Mouse (Mus musculus): ENCODE results near the gene Kcnip4. TPM values are rescaled to one million over a fixed set of nuclear protein-coding genes. Genes with fewer than 3 reads are reported as not detected.

The Kcnip4 gene
- total RNA-seq, 1 experiment, result 0.09 TPM

DNA sequence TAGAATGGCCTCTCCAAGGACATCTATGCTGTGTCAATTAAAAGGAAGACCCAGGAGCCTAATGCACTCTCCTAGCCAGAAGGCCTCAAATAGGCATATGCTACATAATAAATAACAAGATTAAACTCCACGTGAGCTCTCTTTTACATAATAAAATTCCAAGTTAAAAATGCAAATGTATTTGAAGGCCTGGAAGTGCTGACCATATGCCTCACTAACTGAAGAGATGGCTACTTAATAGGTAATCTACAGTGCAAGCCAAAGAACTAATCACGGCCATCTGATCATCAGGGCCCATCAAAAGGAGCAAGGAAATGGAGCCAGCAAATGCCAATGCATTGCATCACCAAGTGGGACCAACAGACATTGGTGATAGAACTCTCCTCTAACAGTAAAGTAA lies 277.6 kb downstream of the Kcnip4 start:
- Histone ChIP-seq H3K4me3 (ENCODE audit: insufficient read depth in 1 of 2, low read depth in 1 of 2, low read length in 2 of 2, poor library complexity in 1 of 2, severe bottlenecking in 1 of 2) (no peak overlapping the region), H3K27ac (ENCODE audit: insufficient read depth, low read depth, low read length, poor library complexity, severe bottlenecking) (no peak overlapping the region), H3K36me3 (ENCODE audit: control insufficient read depth, insufficient read depth, low read length, poor library complexity, severe bottlenecking) (no peaks in the 10 kb centered on the region), H3K4me1 (ENCODE audit: control insufficient read depth in 2 of 2, insufficient read depth in 2 of 2, low read length in 2 of 2, poor library complexity in 1 of 2) (no peaks in the 10 kb centered on the region), H3K9ac (ENCODE audit: insufficient read depth, low read depth, low read length, poor library complexity, severe bottlenecking) (no peak overlapping the region), H3K9me3 (ENCODE audit: control insufficient read depth, insufficient read depth, low read depth, low read length) (no peaks in the 10 kb centered on the region)
- DNase-seq (ENCODE audit: low read depth, low spot score), result no peak
- TF ChIP-seq ZC3H11A (IDR thresholded peaks at IDR 0.05; ENCODE audit: borderline replicate concordance, low read depth, low read length) (no peak), HCFC1 (IDR thresholded peaks at IDR 0.05; ENCODE audit: borderline replicate concordance, insufficient read depth, low read length) (no peak), ZNF384 (IDR thresholded peaks at IDR 0.05; ENCODE audit: low read depth, low read length) (no peak), CHD2 (IDR thresholded peaks at IDR 0.05; ENCODE audit: low read depth, low read length) (no peak), MAFK (IDR thresholded peaks at IDR 0.05; ENCODE audit: insufficient read depth, low read depth, low read length) (no peak)
- in situ Hi-C loops (cut with MboI; ENCODE audit: low sequenced_read_pairs in 2 of 2, unreplicated experiment in 2 of 2), result no loop called here

DNA sequence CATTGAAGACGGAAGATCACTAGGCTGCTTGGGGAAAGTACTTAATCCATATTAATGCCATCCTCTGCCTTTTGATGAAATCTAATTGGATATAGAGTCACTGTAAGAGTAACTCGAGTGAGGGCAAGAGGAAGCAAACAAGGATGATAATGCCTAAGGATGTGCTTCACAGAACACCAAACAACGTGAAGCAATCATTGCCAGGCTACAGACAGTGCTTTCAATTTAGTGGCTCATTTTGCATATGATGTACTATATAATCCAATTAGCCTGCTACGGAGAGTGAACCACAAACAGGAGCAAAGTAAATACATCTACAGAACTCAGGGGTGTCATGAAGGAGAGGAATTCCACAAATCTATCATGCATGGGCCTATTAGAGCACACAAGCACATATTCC lies 280.3 kb downstream of the Kcnip4 start:
- H3K27ac ChIP-seq (ENCODE audit: insufficient read depth, low read depth, low read length, poor library complexity, severe bottlenecking), result no peak overlapping the region
- H3K4me3 ChIP-seq (ENCODE audit: insufficient read depth in 1 of 2, low read depth in 1 of 2, low read length in 2 of 2, poor library complexity in 1 of 2, severe bottlenecking in 1 of 2), result no peak overlapping the region
- no peak for DNase-seq (ENCODE audit: low read depth, low spot score)
- in situ Hi-C loops (cut with MboI; ENCODE audit: low sequenced_read_pairs in 2 of 2, unreplicated experiment in 2 of 2), result no loop called here
- no peak overlapping the region for H3K9ac ChIP-seq (ENCODE audit: insufficient read depth, low read depth, low read length, poor library complexity, severe bottlenecking)
- H3K36me3 ChIP-seq (ENCODE audit: control insufficient read depth, insufficient read depth, low read length, poor library complexity, severe bottlenecking), result no peaks in the 10 kb centered on the region
- TF ChIP-seq ZNF384 (IDR thresholded peaks at IDR 0.05; ENCODE audit: low read depth, low read length), result no peak
- no peak for TF ChIP-seq HCFC1 (IDR thresholded peaks at IDR 0.05; ENCODE audit: borderline replicate concordance, insufficient read depth, low read length)
- no peak for TF ChIP-seq CHD2 (IDR thresholded peaks at IDR 0.05; ENCODE audit: low read depth, low read length)
- TF ChIP-seq MAFK (IDR thresholded peaks at IDR 0.05; ENCODE audit: insufficient read depth, low read depth, low read length), result no peak
- no peak for TF ChIP-seq ZC3H11A (IDR thresholded peaks at IDR 0.05; ENCODE audit: borderline replicate concordance, low read depth, low read length)
- no peaks in the 10 kb centered on the region for H3K9me3 ChIP-seq (ENCODE audit: control insufficient read depth, insufficient read depth, low read depth, low read length)
- no peaks in the 10 kb centered on the region for H3K4me1 ChIP-seq (ENCODE audit: control insufficient read depth in 2 of 2, insufficient read depth in 2 of 2, low read length in 2 of 2, poor library complexity in 1 of 2)

DNA sequence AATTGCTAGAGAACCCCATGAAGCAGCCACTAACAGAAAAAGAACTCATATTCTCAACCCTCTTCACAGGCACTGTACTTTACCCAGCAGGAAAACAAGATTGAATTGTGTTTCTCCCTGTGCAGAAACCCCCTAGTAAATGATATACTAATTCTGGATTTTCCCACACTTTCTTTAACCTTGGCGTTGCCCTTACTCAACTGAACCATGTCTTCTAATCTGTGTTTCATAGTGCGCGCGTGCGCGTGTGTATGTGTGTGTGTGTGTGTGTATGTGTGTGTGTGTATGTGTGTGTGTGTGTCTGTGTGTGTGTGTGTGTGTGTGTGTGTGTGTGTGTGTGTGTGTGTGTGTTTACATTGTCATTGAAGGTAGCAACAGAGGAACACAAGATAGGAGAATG lies 283.0 kb downstream of the Kcnip4 start:
- Histone ChIP-seq H3K4me3 (ENCODE audit: insufficient read depth in 1 of 2, low read depth in 1 of 2, low read length in 2 of 2, poor library complexity in 1 of 2, severe bottlenecking in 1 of 2) (no peak overlapping the region), H3K36me3 (ENCODE audit: control insufficient read depth, insufficient read depth, low read length, poor library complexity, severe bottlenecking) (no peaks in the 10 kb centered on the region), H3K27ac (ENCODE audit: insufficient read depth, low read depth, low read length, poor library complexity, severe bottlenecking) (no peak overlapping the region), H3K4me1 (ENCODE audit: control insufficient read depth in 2 of 2, insufficient read depth in 2 of 2, low read length in 2 of 2, poor library complexity in 1 of 2) (no peaks in the 10 kb centered on the region), H3K9me3 (ENCODE audit: control insufficient read depth, insufficient read depth, low read depth, low read length) (no peaks in the 10 kb centered on the region), H3K9ac (ENCODE audit: insufficient read depth, low read depth, low read length, poor library complexity, severe bottlenecking) (no peak overlapping the region)
- in situ Hi-C loops (cut with MboI; ENCODE audit: low sequenced_read_pairs in 2 of 2, unreplicated experiment in 2 of 2), result no loop called here
- DNase-seq (ENCODE audit: low read depth, low spot score), result no peak
- TF ChIP-seq HCFC1 (IDR thresholded peaks at IDR 0.05; ENCODE audit: borderline replicate concordance, insufficient read depth, low read length) (no peak), MAFK (IDR thresholded peaks at IDR 0.05; ENCODE audit: insufficient read depth, low read depth, low read length) (no peak), ZNF384 (IDR thresholded peaks at IDR 0.05; ENCODE audit: low read depth, low read length) (no peak)

DNA sequence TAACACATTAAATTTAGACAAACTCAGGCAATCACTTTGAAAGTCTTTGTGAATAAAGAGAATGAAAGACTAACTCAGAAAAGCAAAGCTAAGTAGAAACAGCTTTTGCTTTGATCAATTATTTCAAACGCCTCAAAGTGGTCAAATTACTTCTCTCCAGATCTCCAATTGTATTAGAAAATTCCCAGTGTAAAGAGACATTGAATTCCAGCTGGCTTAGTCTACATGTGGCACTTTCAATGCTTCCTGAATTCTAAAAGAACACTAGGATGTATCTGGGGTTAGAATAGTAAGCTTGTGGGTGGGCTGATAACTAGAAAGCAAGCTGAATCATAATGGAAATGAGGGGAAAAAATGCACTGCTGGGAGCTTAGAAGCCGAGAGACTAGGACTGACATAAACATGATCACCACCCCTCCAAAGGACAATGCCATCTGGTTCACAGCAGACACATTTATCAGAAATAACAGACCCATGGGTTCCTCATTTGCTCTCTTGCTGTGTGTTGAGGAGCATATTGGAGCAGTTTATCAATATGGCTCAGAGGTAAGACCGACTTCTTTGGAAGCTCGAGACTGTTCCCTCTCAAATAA lies 323.4 kb downstream of the Kcnip4 start:
- in situ Hi-C loops (cut with MboI; ENCODE audit: low sequenced_read_pairs in 2 of 2, unreplicated experiment in 2 of 2), result no loop called here
- Histone ChIP-seq H3K9me3 (ENCODE audit: control insufficient read depth, insufficient read depth, low read depth, low read length) (no peaks in the 10 kb centered on the region), H3K9ac (ENCODE audit: insufficient read depth, low read depth, low read length, poor library complexity, severe bottlenecking) (no peak overlapping the region), H3K36me3 (ENCODE audit: control insufficient read depth, insufficient read depth, low read length, poor library complexity, severe bottlenecking) (no peaks in the 10 kb centered on the region), H3K27ac (ENCODE audit: insufficient read depth, low read depth, low read length, poor library complexity, severe bottlenecking) (no peak overlapping the region), H3K4me3 (ENCODE audit: insufficient read depth in 1 of 2, low read depth in 1 of 2, low read length in 2 of 2, poor library complexity in 1 of 2, severe bottlenecking in 1 of 2) (no peak overlapping the region), H3K4me1 (ENCODE audit: control insufficient read depth in 2 of 2, insufficient read depth in 2 of 2, low read length in 2 of 2, poor library complexity in 1 of 2) (no peaks in the 10 kb centered on the region)
- TF ChIP-seq MAFK (IDR thresholded peaks at IDR 0.05; ENCODE audit: insufficient read depth, low read depth, low read length) (no peak), ZNF384 (IDR thresholded peaks at IDR 0.05; ENCODE audit: low read depth, low read length) (no peak), ZC3H11A (IDR thresholded peaks at IDR 0.05; ENCODE audit: borderline replicate concordance, low read depth, low read length) (no peak), HCFC1 (IDR thresholded peaks at IDR 0.05; ENCODE audit: borderline replicate concordance, insufficient read depth, low read length) (no peak), CHD2 (IDR thresholded peaks at IDR 0.05; ENCODE audit: low read depth, low read length) (no peak)
- DNase-seq (ENCODE audit: low read depth, low spot score), result no peak

DNA sequence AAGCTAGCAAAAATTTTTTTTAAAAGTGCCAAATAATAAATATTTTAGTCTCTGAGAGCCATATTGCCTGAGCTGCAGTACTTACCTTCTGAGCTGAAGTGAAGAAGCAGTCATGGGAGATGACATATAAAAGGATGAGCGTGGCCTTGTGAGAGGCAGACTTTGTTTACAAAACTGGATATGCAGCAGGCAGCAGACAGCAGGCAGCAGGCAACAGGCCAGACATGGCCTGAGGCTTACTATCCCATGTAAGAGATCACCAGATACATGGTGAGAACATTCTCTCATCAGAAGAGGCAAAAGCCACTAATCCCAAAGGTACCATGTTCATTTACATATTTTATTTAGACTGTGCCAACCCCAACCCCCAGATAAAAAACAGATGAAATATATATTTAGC lies 336.5 kb downstream of the Kcnip4 start:
- Histone ChIP-seq H3K4me3 (ENCODE audit: insufficient read depth in 1 of 2, low read depth in 1 of 2, low read length in 2 of 2, poor library complexity in 1 of 2, severe bottlenecking in 1 of 2) (no peak overlapping the region), H3K27ac (ENCODE audit: insufficient read depth, low read depth, low read length, poor library complexity, severe bottlenecking) (no peak overlapping the region), H3K9me3 (ENCODE audit: control insufficient read depth, insufficient read depth, low read depth, low read length) (no peaks in the 10 kb centered on the region), H3K36me3 (ENCODE audit: control insufficient read depth, insufficient read depth, low read length, poor library complexity, severe bottlenecking) (no peaks in the 10 kb centered on the region), H3K9ac (ENCODE audit: insufficient read depth, low read depth, low read length, poor library complexity, severe bottlenecking) (no peak overlapping the region), H3K4me1 (ENCODE audit: control insufficient read depth in 2 of 2, insufficient read depth in 2 of 2, low read length in 2 of 2, poor library complexity in 1 of 2) (no peaks in the 10 kb centered on the region)
- TF ChIP-seq ZNF384 (IDR thresholded peaks at IDR 0.05; ENCODE audit: low read depth, low read length), result no peak
- no peak for TF ChIP-seq ZC3H11A (IDR thresholded peaks at IDR 0.05; ENCODE audit: borderline replicate concordance, low read depth, low read length)
- in situ Hi-C loops (cut with MboI; ENCODE audit: low sequenced_read_pairs in 2 of 2, unreplicated experiment in 2 of 2), result no loop called here
- no peak for DNase-seq (ENCODE audit: low read depth, low spot score)

All from ES-E14 (cell line).